14 mouse cellular contexts compared by ENCODE assay signal in genomic region chr12:76430879-76431406, GRCm38 (mm10). TPM values are rescaled to one million over a fixed set of nuclear protein-coding genes. Genes with fewer than 3 reads are reported as not detected.
DNase-seq lines count a peak whose midpoint lies in the region; ATAC-seq and TF ChIP-seq lines count a peak whose summit lies in the region.
"Had no signal": no experiment of that assay in that cellular context is flagged by ENCODE, and none has a peak within 500 bp of the region (broad histone marks: within the 10 kb centered on the region; RNA-seq: fewer than 3 reads in every experiment).

No protein-coding gene starts in this region.

- no peaks in the 10 kb centered on the region for H3K79me2 ChIP-seq in liver, adult 2 months (ENCODE audit: control insufficient read depth, insufficient read depth, low read length)

- peak overlapping the region; percentile 76 for H3K27ac ChIP-seq in liver, adult 2 months (replicated peaks; ENCODE audit: insufficient read depth, low read depth, low read length)
- H3K27ac ChIP-seq in liver, embryonic 11.5 days (ENCODE audit: low read depth, low read length), result no peak overlapping the region
- peak overlapping the region; percentile 92 for H3K27ac ChIP-seq in layer of hippocampus, adult 2 months
- H3K27ac ChIP-seq: liver, embryonic 15.5 days; macrophage had no signal

- no peak for TF ChIP-seq CTCF in liver, adult 2 months (IDR thresholded peaks at IDR 0.05; ENCODE audit: low read depth, low read length)
- TF ChIP-seq CTCF in layer of hippocampus, adult 2 months (conservative IDR thresholded peaks at IDR 0.05), result no peak

- peak; percentile 37 for DNase-seq in gastrocnemius, postnatal 25 days
- DNase-seq in gastrocnemius, postnatal 36 days, result no peak
- peak; percentile 98 for DNase-seq in liver, adult 2 months (ENCODE audit: extremely low read depth, low read depth, low spot score)
- no peak for DNase-seq in liver, embryonic 11.5 days (ENCODE audit: low spot score)
- DNase-seq in brain, adult 2 months (ENCODE audit: low read depth, low spot score), result peak; percentile 22
- DNase-seq in layer of hippocampus, adult 2 months (ENCODE audit: low spot score in 2 of 2), result peak; percentile 19
- DNase-seq in spleen, postnatal 10 days (ENCODE audit: low spot score in 2 of 2), result no peak
- DNase-seq: embryo, embryonic 11 days; kidney, postnatal 10 days had no signal

- H3K27me3 ChIP-seq in liver, adult 2 months (ENCODE audit: control insufficient read depth, insufficient read depth, low read length), result no peaks in the 10 kb centered on the region
- H3K27me3 ChIP-seq in liver, embryonic 11.5 days (replicated peaks; ENCODE audit: control insufficient read depth, insufficient read depth, low read length), result peaks cover 21% of the 10 kb centered on the region

- 16% methylated on average over 5 of the region's 5 CpGs for WGBS in liver, adult 2 months
- 51% methylated on average over 5 of the region's 5 CpGs for WGBS in liver, embryonic 11.5 days

- H3K9me3 ChIP-seq in liver, embryonic 11.5 days (ENCODE audit: control insufficient read depth, low read length), result no peaks in the 10 kb centered on the region
- H3K9me3 ChIP-seq: liver, embryonic 15.5 days had no signal

- no peak overlapping the region for H3K9ac ChIP-seq in liver, adult 2 months (ENCODE audit: low read depth, low read length)
- H3K9ac ChIP-seq in liver, embryonic 11.5 days (ENCODE audit: low read depth, low read length), result no peak overlapping the region
- H3K9ac ChIP-seq: liver, embryonic 15.5 days had no signal

- peaks cover 6% of the 10 kb centered on the region for H3K4me1 ChIP-seq in liver, adult 2 months (ENCODE audit: control insufficient read depth, insufficient read depth, low read length)
- H3K4me1 ChIP-seq in liver, embryonic 11.5 days (replicated peaks; ENCODE audit: control insufficient read depth, insufficient read depth, low read length), result no peaks in the 10 kb centered on the region
- H3K4me1 ChIP-seq: liver, embryonic 15.5 days had no signal

- no peak for TF ChIP-seq POLR2A in liver, adult 2 months (IDR thresholded peaks at IDR 0.05; ENCODE audit: extremely low read depth, insufficient read depth, low read length)

- intact Hi-C loops in gastrocnemius, postnatal 36 days (cut with DNase I), result no loop called here

- no peak for ATAC-seq in liver, embryonic 11.5 days (replicated peaks; ENCODE audit: low FRiP score)
- ATAC-seq: inflammation-experienced regulatory T-cells, adult 6 months had no signal

- H3K36me3 ChIP-seq in liver, adult 2 months (ENCODE audit: control insufficient read depth, insufficient read depth, low read length), result no peaks in the 10 kb centered on the region
- no peaks in the 10 kb centered on the region for H3K36me3 ChIP-seq in liver, embryonic 11.5 days (ENCODE audit: control insufficient read depth, insufficient read depth, low read length)
- H3K36me3 ChIP-seq: liver, embryonic 15.5 days had no signal

- H3K4me2 ChIP-seq in liver, embryonic 11.5 days, result no peak overlapping the region
- H3K4me2 ChIP-seq: liver, embryonic 15.5 days had no signal

- no peak overlapping the region for H3K4me3 ChIP-seq in liver, adult 2 months (ENCODE audit: insufficient read depth, low read depth, low read length)
- H3K4me3 ChIP-seq in liver, embryonic 11.5 days (ENCODE audit: low read depth, low read length), result no peak overlapping the region
- H3K4me3 ChIP-seq in layer of hippocampus, adult 2 months, result no peak overlapping the region
- H3K4me3 ChIP-seq: liver, embryonic 15.5 days had no signal

RNA-seq across cellular contexts. Expression of gene Ppp1r36, which starts 13.6 kb away (rescaled TPM):
- total RNA-seq in gastrocnemius, postnatal 25 days (2021), result not detected
- total RNA-seq in gastrocnemius, postnatal 36 days (2021), result not detected
- total RNA-seq in liver, adult 2 months (2014; rRNA removed), result under 0.01 TPM in 1 of 2 replicates, not detected in the other
- not detected in 2 replicates for polyA plus RNA-seq in liver, adult 2 months (2012; rRNA removed)
- 0.51 TPM in 2 replicates for polyA plus RNA-seq in liver, embryonic 11.5 days (2014; fragmentation: Nextera tagmentation; extraction: Ambion mirVana)
- 1 to 10 TPM; 1.9 TPM for total RNA-seq in layer of hippocampus, adult 2 months (2021)
- total RNA-seq: neutrophil, adult 5-6 weeks had no signal
- polyA plus RNA-seq: inflammation-experienced regulatory T-cells, adult 6 months; macrophage; small intestine, adult 2 months had no signal

RNA-seq across cellular contexts. Expression of gene Hspa2, which starts 27.0 kb away (rescaled TPM):
- 10 to 100 TPM in 1 of 2 experiments, 1 to 10 TPM in 1; 6.3 to 10.3 TPM for total RNA-seq in gastrocnemius, postnatal 25 days (2021)
- 1 to 10 TPM; 8.4 to 9.0 TPM for total RNA-seq in gastrocnemius, postnatal 36 days (2021)
- total RNA-seq in liver, adult 2 months (2014; rRNA removed), result 3.3 and 3.8 TPM in 2 replicates
- 1.4 and 2.2 TPM in 2 replicates for polyA plus RNA-seq in liver, adult 2 months (2012; rRNA removed)
- 4.2 and 5.4 TPM in 2 replicates for polyA plus RNA-seq in liver, embryonic 11.5 days (2014; fragmentation: Nextera tagmentation; extraction: Ambion mirVana)
- total RNA-seq in layer of hippocampus, adult 2 months (2021), result 100 to 1,000 TPM; 114 to 117 TPM

Comparison
In these comparisons a context has a peak if more than half of its experiments do, and no peak if none do; other contexts are left out.
1. DNase-seq: peak in gastrocnemius, postnatal 25 days (single experiment), liver, adult 2 months (single experiment), brain, adult 2 months (single experiment) and layer of hippocampus, adult 2 months (2 of 2); none in gastrocnemius, postnatal 36 days (0 of 2), liver, embryonic 11.5 days (single experiment) and spleen, postnatal 10 days (0 of 2).
2. RNA of gene Hspa2, which starts 27.0 kb away (total RNA-seq): 114 to 117 TPM in layer of hippocampus, adult 2 months; 6.3 to 10.3 TPM in gastrocnemius, postnatal 25 days, 8.4 to 9.0 TPM in gastrocnemius, postnatal 36 days and 3.3 to 3.8 TPM in liver, adult 2 months; every median in the first group is over 10 times any median in the second.